Mouse (Mus musculus) E14TG2a.4 (cell line): ENCODE data around the gene 1110065P20Rik.

Experiments used
- CTCF ChIP-seq: conservative IDR thresholded peaks from 2 replicates; pipeline ENCODE4 v1.5.1; 2014; ENCODE audit warnings: low read length
- NANOG ChIP-seq: IDR thresholded peaks from 2 replicates; pipeline ENCODE4 v1.6.1; 2014; ENCODE audit warnings: borderline replicate concordance, low read length, mixed read lengths

- TF ChIP-seq CTCF (no peak), NANOG (no peak)
Observed at GRCm38 (mm10) chr4:124890831-124891230, 39.8 kb upstream of the 1110065P20Rik start.
